Mouse (Mus musculus) erythroid progenitor cell, adult 5-6 weeks (primary cell): ENCODE measurements around the gene Gm39653. TPM values are rescaled to one million over a fixed set of nuclear protein-coding genes. Genes with fewer than 3 reads are reported as not detected.
"Not testable (repeated sequence)": the region's sequence is repeated elsewhere in the genome, so short reads cannot be mapped to it uniquely, and the experiment has no call there.

Experiments
- ATAC-seq: replicated peaks from 2 replicates; pipeline ENCODE4 v1.8.0; 2016; ENCODE audit warnings: moderate number of reproducible peaks, mild to moderate bottlenecking, moderate TSS enrichment, inconsistent platforms; ENCODE audit not compliant: poor library complexity, low FRiP score, severe bottlenecking
- total RNA-seq, 2 experiments: library from RNA; stranded (forward) in 1 of 2; stranded (reverse) in 1 of 2; fragments of 150-400 nt in 1 of 2; fragments of 186-747, 209-891 nt in 1 of 2; gene quantifications; 2 replicates each; pipeline versions ENCODE4 v1.2.3 to v1.2.4; 2015 to 2017; ENCODE audit warnings: low replicate concordance in 2 of 2

Gm39653 gene
- total RNA-seq (2015; ENCODE audit: low replicate concordance) (not detected in 2 replicates), total RNA-seq (2017; ENCODE audit: low replicate concordance) (not detected in 2 replicates)

DNA sequence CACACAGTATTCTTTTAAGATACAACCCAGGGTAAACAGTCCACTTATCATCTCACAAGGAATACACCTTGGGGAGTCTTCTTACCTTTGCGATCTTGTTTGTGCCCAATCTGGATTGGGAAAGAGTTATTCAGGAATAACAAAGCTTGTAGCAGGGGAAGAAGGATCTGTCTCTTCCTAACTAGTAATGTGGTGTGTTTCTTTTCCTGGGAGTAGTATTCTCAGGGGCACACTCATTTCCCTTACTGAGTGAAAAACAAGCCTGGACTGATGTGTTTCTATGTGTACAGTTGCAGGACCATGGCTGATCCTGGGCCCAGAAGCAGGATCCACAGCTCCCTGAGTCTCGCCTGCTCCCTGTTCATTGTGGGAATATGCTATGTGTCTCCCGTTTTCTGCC, at the start of gene Gm39653:
TSS of gene Gm39653 (plus strand) at position 301 of the 400 bp plus-strand sequence.
- no peak for ATAC-seq

DNA sequence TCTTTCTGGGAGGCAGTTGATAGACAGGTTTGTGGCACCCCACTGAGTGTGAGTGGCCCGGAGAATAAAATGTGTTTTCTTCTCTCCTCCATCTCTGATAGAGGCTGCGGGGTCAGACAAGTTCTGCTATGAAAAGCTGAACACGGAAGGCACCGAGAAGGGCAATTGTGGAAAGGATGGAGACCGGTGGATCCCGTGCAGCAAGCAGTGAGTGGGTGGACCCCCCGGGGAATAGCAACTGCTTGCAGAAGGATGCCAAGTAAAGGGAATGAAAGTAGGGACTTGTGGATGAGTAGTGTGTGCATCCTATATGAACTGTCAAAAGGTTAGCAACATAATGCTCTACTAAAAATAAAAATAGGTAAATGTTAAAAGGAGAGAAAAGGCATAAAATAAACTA, 49.3 kb upstream of the Gm39653 start:
- no peak for ATAC-seq

DNA sequence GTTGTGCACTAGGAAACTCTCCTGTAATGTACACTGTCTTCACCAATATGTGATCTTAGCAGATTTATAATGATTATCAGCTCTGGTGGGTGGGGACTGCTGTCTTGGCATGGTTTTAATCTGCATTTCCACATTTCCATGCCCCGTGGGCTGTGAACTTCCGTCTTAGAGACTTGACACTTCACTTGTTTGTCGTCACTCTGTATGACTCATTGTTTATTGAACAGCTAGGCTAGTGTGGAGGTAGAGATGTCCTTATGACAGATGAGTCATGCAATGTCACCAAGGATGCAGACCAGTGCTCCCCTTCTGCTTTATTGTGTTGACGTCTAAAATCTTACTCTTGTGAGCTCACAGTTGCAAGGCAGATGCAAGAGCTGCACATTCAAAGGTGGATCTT, 48.7 kb upstream of the Gm39653 start:
- no peak for ATAC-seq

DNA sequence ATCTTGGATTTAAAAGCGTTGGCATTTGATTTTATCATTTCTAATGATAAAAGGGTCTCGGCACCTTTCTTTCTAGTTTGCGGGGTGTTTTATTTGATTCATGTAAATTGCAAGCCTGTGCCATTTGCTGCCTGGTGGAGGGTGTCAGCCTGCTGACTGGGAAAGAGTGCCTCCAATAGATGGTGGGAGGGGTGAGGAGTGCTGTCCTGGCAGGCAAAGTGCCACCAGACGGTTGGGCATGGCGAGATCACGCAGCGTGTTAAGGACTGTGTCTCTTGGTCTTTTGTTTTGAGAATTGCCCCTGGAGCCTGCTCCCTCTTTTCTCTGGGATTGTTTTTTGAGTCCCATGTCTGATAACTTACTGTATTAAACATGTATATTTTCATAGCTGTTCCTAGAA, 43.5 kb upstream of the Gm39653 start:
- no peak for ATAC-seq

DNA sequence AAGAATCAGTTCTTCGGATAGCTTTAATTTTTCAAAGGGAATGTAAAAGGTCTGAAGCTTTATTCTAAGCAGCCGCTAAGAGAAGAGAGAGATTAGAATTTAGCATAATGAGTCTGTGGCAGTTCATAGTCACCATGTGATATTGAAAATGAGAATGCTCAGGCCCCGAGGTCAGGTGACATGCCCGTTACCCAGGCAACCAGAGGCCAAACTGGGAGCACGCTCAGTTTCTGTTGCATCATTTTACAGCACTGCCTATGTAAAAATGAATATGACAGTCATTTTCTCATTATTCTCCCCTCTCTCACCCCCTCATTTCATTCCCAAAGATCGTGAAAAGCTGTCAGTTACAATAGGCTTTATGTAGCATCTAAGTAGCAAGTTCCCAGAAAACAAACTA, 42.3 kb upstream of the Gm39653 start:
- no peak for ATAC-seq

DNA sequence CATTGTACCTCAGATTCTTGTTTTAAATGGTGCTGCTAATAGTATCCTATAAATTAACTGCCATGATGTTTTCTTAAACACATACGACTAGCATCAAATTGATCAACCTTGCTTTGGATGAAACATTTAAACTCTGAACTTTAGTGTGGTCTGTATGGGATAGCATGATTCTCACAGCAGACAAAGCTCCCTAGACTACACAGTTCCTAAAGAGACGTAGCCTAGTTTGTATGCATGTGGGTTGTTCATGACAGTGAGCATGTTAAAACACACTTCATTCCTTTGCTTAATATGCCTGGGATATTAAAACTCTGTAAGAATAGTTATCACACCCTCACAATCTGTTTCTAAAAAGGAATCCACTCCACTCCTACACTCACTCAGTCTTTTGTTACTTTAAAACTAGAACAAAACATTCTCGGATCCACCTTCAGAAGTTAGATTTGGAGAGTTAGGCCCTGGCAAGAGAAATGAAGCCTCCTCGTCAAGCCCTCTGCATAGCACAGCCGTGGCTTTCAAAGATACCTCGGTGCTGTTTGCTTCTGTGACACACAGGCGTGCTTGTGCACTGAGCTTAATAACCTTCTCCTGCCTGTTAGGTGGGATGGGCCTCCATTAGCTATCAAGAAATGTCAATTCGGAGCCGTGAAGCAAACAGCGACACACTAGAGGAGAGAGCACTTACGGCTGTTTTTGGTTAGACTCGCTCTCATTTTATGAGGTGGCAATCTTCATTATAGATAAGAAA, 41.7 kb upstream of the Gm39653 start:
- ATAC-seq = no peak

DNA sequence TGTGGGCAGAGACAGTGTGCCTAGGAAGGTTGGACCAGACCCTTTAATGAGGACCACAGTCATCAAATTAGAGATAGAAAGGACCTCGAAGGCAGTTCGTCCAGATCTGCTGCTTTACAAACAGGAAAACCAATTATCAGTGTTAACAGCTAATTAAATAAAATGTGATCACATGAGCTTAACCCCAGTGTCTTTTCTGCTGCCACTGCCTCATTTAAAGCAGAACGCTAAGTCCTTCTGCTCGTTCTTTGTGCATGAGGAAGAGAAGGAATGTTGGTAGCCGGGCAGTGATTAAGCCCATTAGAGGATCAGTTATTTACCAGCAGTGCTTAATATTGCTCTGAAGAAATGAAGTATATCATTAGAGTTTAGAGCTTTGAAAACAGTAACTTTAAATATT, 39.0 kb upstream of the Gm39653 start:
- no peak for ATAC-seq

DNA sequence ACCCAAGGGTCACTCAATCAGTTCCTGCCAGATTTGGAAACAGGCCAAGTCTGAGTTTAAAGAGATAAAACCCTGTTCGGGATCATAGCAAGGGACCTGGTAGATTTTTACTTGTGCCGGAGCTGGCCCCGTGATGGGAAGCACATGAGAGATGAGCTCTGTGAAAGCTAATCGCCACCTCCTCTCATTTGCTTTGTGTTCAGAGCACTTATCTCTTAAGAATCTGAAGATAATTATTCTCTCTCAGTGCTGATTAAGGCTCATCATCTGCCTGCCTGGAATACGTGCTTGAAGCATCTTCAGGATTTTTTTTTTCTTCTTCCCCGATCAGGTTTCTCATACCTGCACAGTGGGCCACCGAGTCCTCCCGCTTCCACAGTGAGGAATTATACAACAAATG, 36.6 kb upstream of the Gm39653 start:
- ATAC-seq = no peak

DNA sequence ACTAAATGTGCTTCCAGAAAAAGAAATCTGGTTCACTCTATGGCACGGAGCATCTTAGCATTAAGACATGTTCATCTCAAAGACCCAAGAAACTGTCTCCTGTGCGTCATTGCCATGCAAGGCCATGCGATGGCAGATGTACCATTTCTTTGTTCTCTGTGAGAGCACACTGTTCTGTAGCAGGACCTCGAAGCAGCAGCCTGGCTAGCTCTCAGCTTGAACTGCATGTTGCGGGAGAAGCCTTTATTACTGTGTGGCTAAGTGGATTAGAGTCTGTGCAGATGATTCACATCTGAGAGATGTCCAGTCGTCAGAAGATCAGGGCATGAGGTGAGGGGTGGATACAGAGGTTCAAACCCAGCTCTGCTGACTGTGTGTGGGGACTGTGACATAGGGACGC, 28.9 kb upstream of the Gm39653 start:
- no peak for ATAC-seq

DNA sequence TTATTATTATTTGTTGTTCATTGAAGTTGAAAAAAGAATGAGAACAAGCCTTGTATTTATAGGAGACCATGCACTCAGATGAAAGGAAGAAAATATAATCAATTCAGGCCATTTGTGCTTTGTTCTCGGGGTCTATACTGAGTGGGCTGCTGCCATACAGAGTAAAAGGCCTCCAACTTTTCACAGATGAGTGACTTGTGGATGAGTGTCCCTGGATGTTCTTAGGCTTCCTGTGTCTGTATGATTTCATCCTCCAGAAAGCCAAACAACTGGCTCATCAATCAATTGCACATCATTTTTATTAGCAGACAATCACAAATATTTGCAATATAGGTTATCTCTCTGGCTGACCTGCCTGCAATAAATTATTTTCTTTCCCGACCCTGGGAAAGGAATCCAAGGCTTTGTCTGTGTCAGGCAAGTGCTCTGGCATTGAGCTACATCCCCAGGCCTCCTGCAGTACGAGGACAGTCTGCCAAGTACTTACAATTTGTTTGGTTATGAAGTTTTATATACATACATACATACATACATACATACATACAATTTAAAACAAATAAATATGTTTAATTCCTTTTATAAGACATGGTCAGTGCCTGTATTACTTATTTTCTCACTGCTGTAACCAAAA, 11.8 kb upstream of the Gm39653 start:
- ATAC-seq = no peak

DNA sequence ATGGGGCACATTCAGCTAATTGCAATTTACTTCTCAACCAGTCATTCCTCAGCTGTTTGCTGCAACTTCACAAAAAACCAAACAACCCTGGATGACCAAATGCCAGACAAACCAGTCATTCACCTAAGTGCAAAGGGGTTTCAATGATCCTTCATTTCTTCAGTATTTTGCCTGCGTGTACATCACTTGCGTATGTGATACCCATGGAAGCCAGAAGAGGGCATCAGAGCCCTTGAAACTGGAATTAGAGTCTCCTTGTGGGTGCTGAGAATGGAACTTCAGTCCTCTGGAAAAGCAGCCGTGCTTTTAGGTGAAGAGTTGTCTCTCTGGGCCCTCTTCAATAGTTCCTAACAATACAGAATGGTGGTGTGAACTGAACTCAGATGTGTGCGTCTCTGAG, 6.2 kb upstream of the Gm39653 start:
- no peak for ATAC-seq

DNA sequence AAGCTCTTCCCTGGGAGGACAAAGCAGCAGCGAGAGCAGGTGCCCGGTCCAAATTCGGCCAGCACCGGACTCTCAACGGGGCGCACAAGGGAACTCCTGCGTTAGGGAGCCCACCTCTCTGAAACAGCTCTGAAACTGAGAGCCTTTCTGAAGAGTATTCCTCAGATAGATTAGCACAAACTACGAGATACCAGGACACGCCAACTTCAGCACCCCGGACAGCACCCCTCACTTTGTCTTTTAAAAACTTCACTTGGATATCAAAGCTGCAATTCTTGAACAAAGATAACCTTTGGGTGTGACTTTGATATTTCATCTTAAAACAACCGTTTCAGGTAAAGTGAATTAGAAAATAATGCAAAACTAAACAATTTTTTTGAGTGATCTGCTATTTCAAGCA, 1.2 kb upstream of the Gm39653 start:
- no peak for ATAC-seq

DNA sequence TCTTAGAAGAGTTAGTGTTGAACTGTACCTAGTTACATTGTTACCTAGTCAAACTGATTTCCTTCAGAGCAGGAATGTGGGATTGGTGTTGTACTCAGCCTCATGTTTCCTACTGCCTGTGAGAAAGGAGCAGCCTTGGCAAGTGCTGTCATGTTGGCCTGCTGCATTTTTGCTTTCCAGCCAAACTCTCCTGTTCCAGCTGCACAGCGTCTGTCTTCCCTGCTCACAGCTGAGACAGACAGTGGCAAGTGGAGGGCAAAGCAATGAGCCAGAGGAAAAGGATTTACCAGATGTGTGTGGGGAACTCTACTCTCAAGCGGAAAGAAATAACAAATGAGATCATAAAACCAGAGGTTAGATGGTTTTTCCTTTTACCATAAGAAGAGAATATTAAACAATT, 12.4 kb downstream of the Gm39653 start:
- no peak for ATAC-seq

DNA sequence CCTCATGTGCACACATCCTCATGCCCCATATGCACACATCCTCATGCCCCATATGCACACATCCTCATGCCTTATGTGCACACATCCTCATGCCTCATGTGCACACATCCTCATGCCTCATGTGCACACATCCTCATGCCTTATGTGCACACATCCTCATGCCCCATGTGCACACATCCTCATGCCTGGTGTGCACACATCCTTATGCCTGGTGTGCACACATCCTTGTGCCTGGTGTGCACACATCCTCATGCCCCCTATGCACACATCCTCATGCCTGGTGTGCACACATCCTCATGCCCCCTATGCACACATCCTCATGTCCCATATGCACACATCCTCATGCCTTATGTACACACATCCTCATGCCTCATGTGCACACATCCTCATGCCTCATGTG, 14.6 kb downstream of the Gm39653 start:
- not testable (repeated sequence) for ATAC-seq

DNA sequence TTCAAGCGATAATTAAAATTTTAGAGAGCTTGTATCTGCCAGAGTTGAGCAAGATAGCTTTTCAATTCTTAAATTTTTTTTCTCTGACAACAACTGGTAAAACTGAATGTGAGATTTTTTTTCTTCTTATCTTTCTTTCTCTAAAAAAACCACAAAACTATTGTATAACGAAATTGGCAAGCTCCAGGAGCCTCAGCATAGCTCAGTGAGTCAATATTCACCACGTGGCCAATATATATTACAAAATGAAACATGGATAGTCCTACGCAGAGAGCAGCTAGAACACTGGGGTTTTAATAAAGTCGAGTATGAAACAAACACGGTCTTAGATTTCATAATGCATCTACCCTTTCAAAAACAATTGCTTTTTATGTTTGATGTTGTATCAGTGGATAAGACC, 24.2 kb downstream of the Gm39653 start:
- ATAC-seq = no peak

DNA sequence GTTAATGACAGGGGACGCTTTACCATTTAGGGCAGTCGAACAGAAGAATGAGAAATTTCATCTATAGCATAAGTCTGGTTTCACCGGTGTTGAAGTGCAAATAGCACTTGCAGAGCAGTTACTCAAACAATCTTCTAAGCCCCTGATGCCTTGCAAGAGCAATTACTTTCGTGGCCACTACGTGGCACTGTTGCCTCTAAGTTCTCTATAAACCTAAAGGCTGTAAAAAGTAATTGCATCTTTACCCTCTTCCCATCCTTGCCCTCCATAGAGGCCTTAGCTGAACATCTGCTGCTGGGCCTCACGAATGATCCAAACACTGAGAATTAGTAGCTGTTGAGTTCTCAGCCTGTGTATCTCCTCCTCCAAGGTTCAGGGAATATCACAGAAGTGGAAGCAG, 42.2 kb downstream of the Gm39653 start:
- ATAC-seq = no peak

DNA sequence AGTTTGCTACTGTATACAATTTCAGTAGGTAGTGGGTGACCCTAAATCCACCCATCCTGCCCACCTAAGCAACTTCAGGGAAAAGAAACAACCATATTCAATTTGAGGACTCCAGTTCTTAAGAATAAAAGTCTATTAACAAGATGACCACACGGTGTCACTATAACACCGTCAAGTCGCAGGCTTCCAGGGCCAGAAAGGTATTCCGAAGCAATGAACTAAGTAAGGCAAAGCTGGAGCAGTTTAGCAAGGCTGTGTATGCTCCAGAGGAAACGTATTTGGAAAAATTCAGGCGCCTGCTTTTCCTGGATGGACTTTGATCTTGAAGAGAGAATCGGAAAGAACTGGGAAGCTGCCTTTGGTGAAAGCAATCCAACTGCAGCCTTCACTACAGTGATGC, 43.8 kb downstream of the Gm39653 start:
- no peak for ATAC-seq

DNA sequence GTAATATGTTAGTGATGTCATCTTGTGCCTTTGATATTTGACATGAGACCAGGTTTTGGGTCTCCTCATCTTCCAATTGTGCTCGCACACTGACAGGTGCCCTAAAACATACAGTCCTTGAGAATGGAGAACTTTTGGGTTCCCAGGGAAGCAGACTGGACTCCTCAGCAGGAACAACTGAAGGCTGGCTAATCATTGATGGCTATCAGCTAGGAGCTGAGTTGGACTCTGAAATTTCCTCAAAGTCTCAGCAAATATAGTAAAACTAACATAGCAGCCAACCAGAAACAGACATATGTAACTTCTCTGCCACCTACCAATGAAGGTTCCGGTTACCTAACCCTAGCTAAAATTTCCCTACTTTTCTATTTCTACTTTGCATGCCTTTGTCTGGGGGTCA, 50.3 kb downstream of the Gm39653 start:
- ATAC-seq = no peak

DNA sequence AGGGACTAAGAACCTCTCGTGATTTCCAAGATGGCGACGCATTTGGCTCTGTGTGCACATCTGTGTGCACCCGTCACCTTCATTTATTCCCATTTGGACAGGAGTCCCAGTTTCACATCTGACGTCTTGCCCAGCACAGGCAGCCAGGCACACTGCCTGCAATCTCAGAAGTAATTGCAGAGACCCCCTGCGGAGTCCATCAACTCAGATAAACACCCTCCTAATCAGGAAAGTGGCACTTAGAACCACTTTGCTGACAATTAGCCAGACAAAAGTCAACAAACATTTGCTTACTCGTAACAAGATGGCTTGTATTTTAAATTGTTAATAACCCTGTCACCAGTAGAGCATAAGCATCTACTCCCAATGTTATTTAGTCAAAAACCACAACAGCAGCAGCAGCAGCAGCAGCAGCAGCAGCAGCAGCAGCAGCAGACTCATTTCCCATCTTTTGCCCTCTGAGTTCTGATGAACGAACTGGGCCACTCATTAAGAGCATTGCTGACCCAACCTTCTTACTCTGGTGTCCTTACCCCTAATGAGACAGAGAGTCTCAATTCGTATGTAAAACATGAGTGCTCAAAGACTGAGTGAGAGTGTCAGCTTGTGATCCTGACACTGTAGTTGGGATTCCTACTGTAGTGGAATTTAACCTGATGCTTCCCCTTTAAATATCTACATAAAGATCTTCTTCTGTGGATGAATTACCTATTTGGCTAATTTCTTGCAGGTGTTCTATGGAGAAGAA, 51.6 kb downstream of the Gm39653 start:
- no peak for ATAC-seq

DNA sequence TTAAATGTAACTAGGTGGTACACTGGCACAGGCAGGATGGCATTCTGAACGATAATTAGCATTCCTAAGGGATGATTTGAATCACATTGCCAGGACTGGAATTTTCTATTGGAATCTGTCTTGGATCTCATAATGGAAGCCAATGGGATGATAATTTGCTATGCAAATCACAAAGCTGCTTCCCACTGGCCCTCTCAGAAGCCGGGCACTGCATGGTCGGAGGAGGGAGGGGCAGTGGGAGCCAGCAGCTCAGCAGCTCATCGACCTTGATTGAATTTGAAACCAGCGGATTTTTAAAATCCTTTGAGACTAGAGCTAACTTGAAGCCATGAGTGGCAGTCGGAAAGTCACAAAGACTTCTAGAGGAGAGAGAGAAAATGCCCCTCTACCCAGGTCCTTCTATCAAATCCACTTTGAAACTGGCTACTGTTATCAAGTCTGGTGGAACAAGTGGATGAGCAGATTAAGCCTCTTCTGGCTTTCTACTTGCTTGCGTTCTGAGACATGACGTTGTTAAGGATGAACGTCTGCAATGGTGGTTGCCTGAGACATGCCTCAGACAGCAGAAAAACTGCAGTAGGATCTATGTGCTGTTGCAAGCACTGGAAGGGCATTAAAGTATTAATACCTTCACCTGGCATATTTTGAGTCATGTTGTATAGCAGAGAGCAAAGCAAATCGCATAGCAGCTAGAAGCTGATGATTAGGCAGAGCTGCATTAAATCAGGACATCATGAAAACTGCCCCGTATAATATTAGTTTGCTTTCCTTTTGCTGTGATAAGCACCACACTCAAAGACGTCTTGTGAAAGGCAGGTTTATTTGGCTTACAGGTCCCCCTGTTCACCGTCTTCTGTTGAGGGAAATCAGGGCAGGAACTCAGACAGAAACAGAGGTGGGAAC, 52.4 kb downstream of the Gm39653 start:
- no peak for ATAC-seq
